Mouse (Mus musculus): Measurements from ENCODE around the gene Agbl4. TPM values are rescaled to one million over a fixed set of nuclear protein-coding genes. Genes with fewer than 3 reads are reported as not detected.

The Agbl4 gene
- polyA plus RNA-seq, 1 experiment from 2014 or later = 3.5 TPM

- WGBS = 59% methylated on average over 2 of the region's 2 CpGs
- peak; percentile 65; the same call in 1 of the 2 replicates for ATAC-seq (ENCODE audit: low FRiP score)
- DNase-seq (ENCODE audit: low spot score) = peak; percentile 55
Measured at GRCm38 (mm10) chr4:111284625-111285024, 887.2 kb downstream of the Agbl4 start.

GRCm38 (mm10) chr4:111294528-111295241 lies 897.2 kb downstream of the Agbl4 start:
- Histone ChIP-seq H3K9me3 (ENCODE audit: control insufficient read depth, low read length) (no peaks in the 10 kb centered on the region), H3K4me2 (replicated peaks) (no peak overlapping the region), H3K4me3 (replicated peaks; ENCODE audit: low read length) (no peak overlapping the region), H3K9ac (no peak overlapping the region), H3K36me3 (replicated peaks; ENCODE audit: control insufficient read depth, insufficient read depth) (no peaks in the 10 kb centered on the region), H3K27ac (no peak overlapping the region), H3K4me1 (replicated peaks; ENCODE audit: control insufficient read depth, insufficient read depth, low read length) (no peaks in the 10 kb centered on the region), H3K27me3 (ENCODE audit: control insufficient read depth, insufficient read depth, low read length) (no peaks in the 10 kb centered on the region)
- 37% methylated on average over 3 of the region's 3 CpGs for WGBS
- ATAC-seq (ENCODE audit: low FRiP score) (peak; percentile 48; the same call in 1 of the 2 replicates), DNase-seq (ENCODE audit: low spot score) (no peak)

More at GRCm38 (mm10) chr4:111284625-111285024, 887.2 kb downstream of the Agbl4 start:
- no peaks in the 10 kb centered on the region for H3K9me3 ChIP-seq (ENCODE audit: control insufficient read depth, low read length)
- no peaks in the 10 kb centered on the region for H3K27me3 ChIP-seq (ENCODE audit: control insufficient read depth, insufficient read depth, low read length)
- H3K36me3 ChIP-seq (replicated peaks; ENCODE audit: control insufficient read depth, insufficient read depth) = no peaks in the 10 kb centered on the region
- no peak overlapping the region for H3K4me2 ChIP-seq (replicated peaks)
- no peak overlapping the region for H3K9ac ChIP-seq
- no peaks in the 10 kb centered on the region for H3K4me1 ChIP-seq (replicated peaks; ENCODE audit: control insufficient read depth, insufficient read depth, low read length)
- no peak overlapping the region for H3K27ac ChIP-seq
- no peak overlapping the region for H3K4me3 ChIP-seq (replicated peaks; ENCODE audit: low read length)

GRCm38 (mm10) chr4:111306518-111306917 lies 909.1 kb downstream of the Agbl4 start:
- no peak overlapping the region for H3K4me2 ChIP-seq (replicated peaks)
- no peak for DNase-seq (ENCODE audit: low spot score)
- H3K27me3 ChIP-seq (ENCODE audit: control insufficient read depth, insufficient read depth, low read length) = no peaks in the 10 kb centered on the region
- ATAC-seq (ENCODE audit: low FRiP score) = no peak
- WGBS = 73% methylated on average over 1 of the region's 1 CpGs
- no peak overlapping the region for H3K4me3 ChIP-seq (replicated peaks; ENCODE audit: low read length)
- H3K36me3 ChIP-seq (replicated peaks; ENCODE audit: control insufficient read depth, insufficient read depth) = no peaks in the 10 kb centered on the region
- no peak overlapping the region for H3K27ac ChIP-seq
- H3K4me1 ChIP-seq (replicated peaks; ENCODE audit: control insufficient read depth, insufficient read depth, low read length) = no peaks in the 10 kb centered on the region
- peaks cover 8% of the 10 kb centered on the region for H3K9me3 ChIP-seq (ENCODE audit: control insufficient read depth, low read length)
- H3K9ac ChIP-seq = no peak overlapping the region

GRCm38 (mm10) chr4:111307166-111307565 lies 909.7 kb downstream of the Agbl4 start:
- Histone ChIP-seq H3K27me3 (ENCODE audit: control insufficient read depth, insufficient read depth, low read length) (no peaks in the 10 kb centered on the region), H3K9me3 (ENCODE audit: control insufficient read depth, low read length) (peaks cover 8% of the 10 kb centered on the region), H3K9ac (no peak overlapping the region), H3K27ac (no peak overlapping the region), H3K4me3 (replicated peaks; ENCODE audit: low read length) (no peak overlapping the region), H3K4me1 (replicated peaks; ENCODE audit: control insufficient read depth, insufficient read depth, low read length) (no peaks in the 10 kb centered on the region), H3K36me3 (replicated peaks; ENCODE audit: control insufficient read depth, insufficient read depth) (no peaks in the 10 kb centered on the region), H3K4me2 (replicated peaks) (no peak overlapping the region)
- WGBS = 61% methylated on average over 7 of the region's 7 CpGs
- no peak; the same call in 1 of the 2 replicates for ATAC-seq (ENCODE audit: low FRiP score)
- DNase-seq (ENCODE audit: low spot score) = no peak

- Histone ChIP-seq H3K36me3 (replicated peaks; ENCODE audit: control insufficient read depth, insufficient read depth) (no peaks in the 10 kb centered on the region), H3K9ac (no peak overlapping the region), H3K9me3 (ENCODE audit: control insufficient read depth, low read length) (peaks cover 8% of the 10 kb centered on the region), H3K4me1 (replicated peaks; ENCODE audit: control insufficient read depth, insufficient read depth, low read length) (no peaks in the 10 kb centered on the region), H3K27me3 (ENCODE audit: control insufficient read depth, insufficient read depth, low read length) (no peaks in the 10 kb centered on the region), H3K4me2 (replicated peaks) (no peak overlapping the region), H3K27ac (no peak overlapping the region), H3K4me3 (replicated peaks; ENCODE audit: low read length) (no peak overlapping the region)
- DNase-seq (ENCODE audit: low spot score) = no peak
- ATAC-seq (ENCODE audit: low FRiP score) = no peak
- WGBS = 63% methylated on average over 5 of the region's 5 CpGs
Measured at GRCm38 (mm10) chr4:111307633-111308032, 910.2 kb downstream of the Agbl4 start.

- H3K4me3 ChIP-seq (replicated peaks; ENCODE audit: low read length) = no peak overlapping the region
- no peaks in the 10 kb centered on the region for H3K36me3 ChIP-seq (replicated peaks; ENCODE audit: control insufficient read depth, insufficient read depth)
- H3K4me1 ChIP-seq (replicated peaks; ENCODE audit: control insufficient read depth, insufficient read depth, low read length) = no peaks in the 10 kb centered on the region
- no peak overlapping the region for H3K9ac ChIP-seq
- H3K9me3 ChIP-seq (ENCODE audit: control insufficient read depth, low read length) = peaks cover 8% of the 10 kb centered on the region
- no peak overlapping the region for H3K27ac ChIP-seq
- no peak for DNase-seq (ENCODE audit: low spot score)
- no peak overlapping the region for H3K4me2 ChIP-seq (replicated peaks)
- ATAC-seq (ENCODE audit: low FRiP score) = no peak
- no peaks in the 10 kb centered on the region for H3K27me3 ChIP-seq (ENCODE audit: control insufficient read depth, insufficient read depth, low read length)
- 70% methylated on average over 3 of the region's 3 CpGs for WGBS
Measured at GRCm38 (mm10) chr4:111308572-111309288, 911.3 kb downstream of the Agbl4 start.

- no peak overlapping the region for H3K27ac ChIP-seq
- DNase-seq (ENCODE audit: low spot score) (no peak), ATAC-seq (ENCODE audit: low FRiP score) (no peak)
- H3K4me3 ChIP-seq (replicated peaks; ENCODE audit: low read length) = no peak overlapping the region
- 72% methylated on average over 11 of the region's 11 CpGs for WGBS
- no peaks in the 10 kb centered on the region for H3K4me1 ChIP-seq (replicated peaks; ENCODE audit: control insufficient read depth, insufficient read depth, low read length)
- no peak overlapping the region for H3K9ac ChIP-seq
- H3K36me3 ChIP-seq (replicated peaks; ENCODE audit: control insufficient read depth, insufficient read depth) = no peaks in the 10 kb centered on the region
- H3K4me2 ChIP-seq (replicated peaks) = no peak overlapping the region
- H3K9me3 ChIP-seq (ENCODE audit: control insufficient read depth, low read length) = no peaks in the 10 kb centered on the region
- H3K27me3 ChIP-seq (ENCODE audit: control insufficient read depth, insufficient read depth, low read length) = no peaks in the 10 kb centered on the region
Measured at GRCm38 (mm10) chr4:111327094-111327493, 929.6 kb downstream of the Agbl4 start.

- no peaks in the 10 kb centered on the region for H3K4me1 ChIP-seq (replicated peaks; ENCODE audit: control insufficient read depth, insufficient read depth, low read length)
- peak; percentile 46; the same call in 1 of the 2 replicates for ATAC-seq (ENCODE audit: low FRiP score)
- WGBS = 62% methylated on average over 11 of the region's 11 CpGs
- no peaks in the 10 kb centered on the region for H3K9me3 ChIP-seq (ENCODE audit: control insufficient read depth, low read length)
- H3K36me3 ChIP-seq (replicated peaks; ENCODE audit: control insufficient read depth, insufficient read depth) = no peaks in the 10 kb centered on the region
- H3K4me3 ChIP-seq (replicated peaks; ENCODE audit: low read length) = no peak overlapping the region
- no peak overlapping the region for H3K9ac ChIP-seq
- no peaks in the 10 kb centered on the region for H3K27me3 ChIP-seq (ENCODE audit: control insufficient read depth, insufficient read depth, low read length)
- 0 out of 2 replicates have a peak overlapping the region, but pooled peaks have one; percentile 12 for H3K4me2 ChIP-seq (replicated peaks)
- peak; percentile 84 for DNase-seq (ENCODE audit: low spot score)
- no peak overlapping the region for H3K27ac ChIP-seq
Measured at GRCm38 (mm10) chr4:111327760-111328373, 930.4 kb downstream of the Agbl4 start.

GRCm38 (mm10) chr4:111329501-111329900 lies 932.0 kb downstream of the Agbl4 start:
- WGBS = 75% methylated on average over 4 of the region's 4 CpGs
- no peaks in the 10 kb centered on the region for H3K36me3 ChIP-seq (replicated peaks; ENCODE audit: control insufficient read depth, insufficient read depth)
- no peak for DNase-seq (ENCODE audit: low spot score)
- ATAC-seq (ENCODE audit: low FRiP score) = no peak
- no peaks in the 10 kb centered on the region for H3K27me3 ChIP-seq (ENCODE audit: control insufficient read depth, insufficient read depth, low read length)
- H3K27ac ChIP-seq = no peak overlapping the region
- no peaks in the 10 kb centered on the region for H3K9me3 ChIP-seq (ENCODE audit: control insufficient read depth, low read length)
- H3K4me2 ChIP-seq (replicated peaks) = no peak overlapping the region
- no peak overlapping the region for H3K4me3 ChIP-seq (replicated peaks; ENCODE audit: low read length)
- H3K4me1 ChIP-seq (replicated peaks; ENCODE audit: control insufficient read depth, insufficient read depth, low read length) = no peaks in the 10 kb centered on the region
- H3K9ac ChIP-seq = no peak overlapping the region

Measured in hindbrain, embryonic 14.5 days (tissue).